Mouse (Mus musculus) CD4-positive, CD25-positive, alpha-beta regulatory T cell, adult 9 weeks (primary cell): ENCODE measurements around the gene Pml. TPM values are rescaled to one million over a fixed set of nuclear protein-coding genes. Genes with fewer than 3 reads are reported as not detected.

ENCODE experiments used
- polyA plus RNA-seq: library from polyadenylated mRNA; unstranded; fragments of 100-300 nt; shearing (Covaris generic); gene quantifications from one replicate; pipeline ENCODE4 v1.2.1, GENCODE M21; 2017

Pml gene
- 86.6 TPM for polyA plus RNA-seq

GRCm38 (mm10) chr9:58249592-58250192 is at the start of gene Pml:
Pml (minus strand) TSS chr9:58249786.

GRCm38 (mm10) chr9:58253033-58253804 is 3.6 kb upstream of the Pml start, which contains the start of gene Stoml1:
Stoml1 (plus strand) TSS chr9:58253164.

GRCm38 (mm10) chr9:58203516-58204447 is 45.8 kb downstream of the Pml start, which contains the start of the genes Islr and Islr2:
Islr (minus strand) TSS chr9:58204306.
Islr2 (minus strand) TSS chr9:58204319.

Other genes with a start within 250 kb of the Pml start
- 0.43 TPM for gene Cyp11a1, start 243.4 kb downstream of the Pml start, polyA plus RNA-seq
- 6.6 TPM for gene Stra6, start 186.0 kb downstream of the Pml start, polyA plus RNA-seq
- gene Ccdc33, start 131.0 kb downstream of the Pml start, polyA plus RNA-seq, result 0.14 TPM
- 0.99 TPM for gene Islr, start 45.5 kb downstream of the Pml start, polyA plus RNA-seq
- gene Islr2, start 45.5 kb downstream of the Pml start, polyA plus RNA-seq, result not detected
- 37.8 TPM for gene Stoml1, start 3.4 kb upstream of the Pml start, polyA plus RNA-seq
- not detected for gene Loxl1, start 63.4 kb upstream of the Pml start, polyA plus RNA-seq
- not detected for gene Tbc1d21, start 120.7 kb upstream of the Pml start, polyA plus RNA-seq
- not detected for gene Insyn1, start 238.8 kb upstream of the Pml start, polyA plus RNA-seq